Mouse (Mus musculus): ENCODE results near the gene Adgra1. TPM values are rescaled to one million over a fixed set of nuclear protein-coding genes. Genes with fewer than 3 reads are reported as not detected.

Adgra1 gene
- polyA plus RNA-seq (2012; fragmentation: generic; extraction: Trizol), result under 1 TPM; 0.02 TPM

DNA sequence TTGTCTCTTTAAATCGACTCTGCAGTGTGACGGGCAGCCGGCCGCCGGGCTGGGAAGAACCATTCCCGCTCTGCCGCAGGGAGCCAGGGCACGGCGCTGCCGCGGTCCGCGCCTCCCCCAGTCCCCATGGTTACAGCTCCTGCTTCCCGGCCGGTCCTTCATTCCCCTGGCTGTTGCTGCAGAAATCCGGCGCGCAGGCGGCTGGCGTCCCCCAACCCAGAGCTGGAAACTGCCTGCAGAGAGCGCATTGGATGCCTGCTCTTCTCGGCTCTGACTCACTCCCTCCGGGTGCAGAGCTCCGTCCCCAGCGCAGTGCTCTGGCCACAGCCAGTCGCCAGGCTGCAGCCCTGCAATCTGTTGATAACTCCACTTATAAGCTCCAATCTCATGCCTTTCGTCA is at the start of gene Adgra1:
Adgra1 (plus strand) TSS at position 139 of the 400 bp plus-strand sequence.

DNA sequence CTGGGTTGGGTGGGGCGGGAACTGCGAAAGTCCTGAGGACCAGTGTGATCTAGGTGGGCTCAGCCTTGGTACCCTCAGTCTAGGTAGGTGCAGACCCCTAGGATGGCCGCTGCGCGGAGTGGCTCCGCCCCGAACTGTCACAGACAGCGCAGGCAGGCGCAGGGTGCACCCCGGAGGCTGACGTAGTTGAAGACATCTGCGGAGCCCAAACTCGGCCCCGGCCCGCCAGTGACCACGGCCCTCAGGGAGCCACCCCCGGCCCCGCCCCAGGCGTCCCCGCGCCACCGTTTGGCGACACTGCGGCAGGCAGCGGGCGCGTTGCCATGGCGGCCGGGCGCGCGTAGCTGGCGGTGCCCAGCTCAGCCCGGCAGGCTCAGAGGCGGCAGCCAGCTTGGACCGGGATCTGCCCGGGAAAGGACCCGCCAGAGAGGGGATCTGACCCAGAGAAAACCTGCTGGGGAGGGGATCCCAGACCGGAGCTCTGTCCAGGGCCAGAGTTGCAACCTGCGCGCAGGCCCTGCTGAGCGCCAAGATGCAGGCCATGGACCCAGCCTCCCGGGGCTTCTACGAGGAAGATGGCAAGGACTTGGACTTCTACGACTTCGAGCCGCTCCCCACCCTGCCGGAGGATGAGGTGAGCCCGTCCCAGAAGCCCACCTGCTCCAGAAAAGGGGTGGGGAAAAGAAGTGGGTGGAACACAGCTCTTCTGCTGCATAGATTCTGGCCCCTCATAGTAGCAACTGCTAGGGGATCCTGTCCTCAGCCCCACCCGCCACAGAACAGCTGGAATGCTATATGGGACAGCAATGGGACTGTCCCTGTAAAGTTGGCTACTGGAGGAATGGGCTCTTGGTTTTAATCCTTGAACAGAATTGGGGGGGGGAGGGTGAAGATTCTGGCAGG is 60.9 kb downstream of the Adgra1 start, which contains the start of gene Kndc1:
Kndc1 (plus strand) TSS at position 42 of the 903 bp plus-strand sequence.

Other genes with a start within 250 kb of the Adgra1 start
- gene Cfap46, start 150.4 kb upstream of the Adgra1 start, polyA plus RNA-seq (2012; fragmentation: generic; extraction: Trizol), result under 1 TPM; 0.06 to 0.90 TPM
- under 1 TPM in 1 of 2 experiments, not detected in 1; 0.11 TPM for gene Kndc1, start 60.5 kb downstream of the Adgra1 start, polyA plus RNA-seq (2012; fragmentation: generic; extraction: Trizol)
- not detected for gene Utf1, start 109.6 kb downstream of the Adgra1 start, polyA plus RNA-seq (2012; fragmentation: generic; extraction: Trizol)
- gene 6430531B16Rik, start 144.6 kb downstream of the Adgra1 start, polyA plus RNA-seq (2012; fragmentation: generic; extraction: Trizol), result under 1 TPM; 0.02 to 0.17 TPM
- gene Adam8, start 158.4 kb downstream of the Adgra1 start, polyA plus RNA-seq (2012; fragmentation: generic; extraction: Trizol), result 1 to 10 TPM in 1 of 2 experiments, under 1 TPM in 1; 0.67 to 1.6 TPM
- 10 to 100 TPM; 29.3 to 41.1 TPM for gene Zfp511, start 202.2 kb downstream of the Adgra1 start, polyA plus RNA-seq (2012; fragmentation: generic; extraction: Trizol)
- 10 to 100 TPM; 21.3 to 28.3 TPM for gene Tubgcp2, start 202.5 kb downstream of the Adgra1 start, polyA plus RNA-seq (2012; fragmentation: generic; extraction: Trizol)
- not detected for gene Msx3, start 214.9 kb downstream of the Adgra1 start, polyA plus RNA-seq (2012; fragmentation: generic; extraction: Trizol)
- gene Caly, start 248.4 kb downstream of the Adgra1 start, polyA plus RNA-seq (2012; fragmentation: generic; extraction: Trizol), result not detected

Measured in C3H10T1/2 (cell line).